Mouse (Mus musculus): ENCODE data around the gene Hemk1. TPM values are rescaled to one million over a fixed set of nuclear protein-coding genes. Genes with fewer than 3 reads are reported as not detected.
A peak's percentile ranks its signal among the peaks of the same experiment; 100 is the strongest.

Hemk1 gene
- total and polyA plus RNA-seq, 2 experiments from 2014 or later: 12.9 to 14.2 TPM

GRCm38 (mm10) chr9:107299783-107300182 is 38.4 kb downstream of the Hemk1 start:
- DNase-seq (no peak), ATAC-seq (no peak)
- no peak overlapping the region for H3K9ac ChIP-seq
- H3K4me2 ChIP-seq (ENCODE audit: low read depth): no peak overlapping the region
- WGBS: 92% methylated on average over 7 of the region's 7 CpGs
- peaks cover 12% of the 10 kb centered on the region; the same call in 1 of the 2 replicates for H3K36me3 ChIP-seq (ENCODE audit: insufficient read depth)
- no peaks in the 10 kb centered on the region for H3K9me3 ChIP-seq (ENCODE audit: low read length)
- H3K27me3 ChIP-seq (ENCODE audit: insufficient read depth, low read length): no peaks in the 10 kb centered on the region
- H3K27ac ChIP-seq (ENCODE audit: low read depth, low read length): no peak overlapping the region
- H3K4me1 ChIP-seq (ENCODE audit: insufficient read depth): peaks cover 16% of the 10 kb centered on the region
- no peak overlapping the region for H3K4me3 ChIP-seq (ENCODE audit: low read depth, low read length)
- TF ChIP-seq CTCF (IDR thresholded peaks at IDR 0.05; ENCODE audit: low read depth): no peak

GRCm38 (mm10) chr9:107298876-107299275 is 39.3 kb downstream of the Hemk1 start:
- Histone ChIP-seq H3K27ac (ENCODE audit: low read depth, low read length) (no peak overlapping the region), H3K27me3 (ENCODE audit: insufficient read depth, low read length) (no peaks in the 10 kb centered on the region), H3K9me3 (ENCODE audit: low read length) (no peaks in the 10 kb centered on the region), H3K4me1 (ENCODE audit: insufficient read depth) (peaks cover 16% of the 10 kb centered on the region), H3K9ac (no peak overlapping the region), H3K36me3 (ENCODE audit: insufficient read depth) (peaks cover 12% of the 10 kb centered on the region; the same call in 1 of the 2 replicates), H3K4me2 (ENCODE audit: low read depth) (no peak overlapping the region), H3K4me3 (ENCODE audit: low read depth, low read length) (no peak overlapping the region)
- ATAC-seq (no peak), DNase-seq (no peak)
- WGBS: 89% methylated on average over 6 of the region's 6 CpGs
- no peak for TF ChIP-seq CTCF (IDR thresholded peaks at IDR 0.05; ENCODE audit: low read depth)

GRCm38 (mm10) chr9:107298059-107298780 is 39.9 kb downstream of the Hemk1 start:
- WGBS: 83% methylated on average over 8 of the region's 8 CpGs
- DNase-seq: no peak
- Histone ChIP-seq H3K4me2 (ENCODE audit: low read depth) (peak overlapping the region; percentile 72), H3K4me3 (ENCODE audit: low read depth, low read length) (no peak overlapping the region), H3K27me3 (ENCODE audit: insufficient read depth, low read length) (no peaks in the 10 kb centered on the region), H3K36me3 (ENCODE audit: insufficient read depth) (peaks cover 12% of the 10 kb centered on the region; the same call in 1 of the 2 replicates), H3K9me3 (ENCODE audit: low read length) (no peaks in the 10 kb centered on the region), H3K9ac (no peak overlapping the region), H3K27ac (ENCODE audit: low read depth, low read length) (no peak overlapping the region), H3K4me1 (ENCODE audit: insufficient read depth) (peaks cover 16% of the 10 kb centered on the region)
- no peak for ATAC-seq
- no peak for TF ChIP-seq CTCF (IDR thresholded peaks at IDR 0.05; ENCODE audit: low read depth)

GRCm38 (mm10) chr9:107297658-107298057 is 40.5 kb downstream of the Hemk1 start:
- H3K9me3 ChIP-seq (ENCODE audit: low read length): no peaks in the 10 kb centered on the region
- peak overlapping the region; percentile 66 for H3K4me3 ChIP-seq (ENCODE audit: low read depth, low read length)
- peaks cover 16% of the 10 kb centered on the region for H3K4me1 ChIP-seq (ENCODE audit: insufficient read depth)
- 87% methylated on average over 4 of the region's 4 CpGs for whole genome bisulfite sequencing
- H3K36me3 ChIP-seq (ENCODE audit: insufficient read depth): peaks cover 12% of the 10 kb centered on the region; the same call in 1 of the 2 replicates
- no peak for DNase-seq
- ATAC-seq: no peak
- H3K4me2 ChIP-seq (ENCODE audit: low read depth): peak overlapping the region; percentile 72
- TF ChIP-seq CTCF (IDR thresholded peaks at IDR 0.05; ENCODE audit: low read depth): no peak
- no peaks in the 10 kb centered on the region for H3K27me3 ChIP-seq (ENCODE audit: insufficient read depth, low read length)
- H3K9ac ChIP-seq: 0 out of 2 replicates have a peak overlapping the region, but pooled peaks have one; percentile 52
- no peak overlapping the region for H3K27ac ChIP-seq (ENCODE audit: low read depth, low read length)

GRCm38 (mm10) chr9:107297059-107297458 is 41.1 kb downstream of the Hemk1 start:
- no peak for TF ChIP-seq CTCF (IDR thresholded peaks at IDR 0.05; ENCODE audit: low read depth)
- no peak; the same call in 1 of the 2 replicates for ATAC-seq
- peak overlapping the region; percentile 66 for H3K4me3 ChIP-seq (ENCODE audit: low read depth, low read length)
- no peak overlapping the region; the same call in 1 of the 2 replicates for H3K27ac ChIP-seq (ENCODE audit: low read depth, low read length)
- no peak for DNase-seq
- 17% methylated on average over 16 of the region's 16 CpGs for WGBS
- H3K9me3 ChIP-seq (ENCODE audit: low read length): no peaks in the 10 kb centered on the region
- peak overlapping the region; percentile 52 for H3K9ac ChIP-seq
- no peaks in the 10 kb centered on the region for H3K27me3 ChIP-seq (ENCODE audit: insufficient read depth, low read length)
- H3K36me3 ChIP-seq (ENCODE audit: insufficient read depth): peaks cover 10% of the 10 kb centered on the region; the same call in 1 of the 2 replicates
- H3K4me1 ChIP-seq (ENCODE audit: insufficient read depth): peaks cover 16% of the 10 kb centered on the region
- H3K4me2 ChIP-seq (ENCODE audit: low read depth): peak overlapping the region; percentile 72

GRCm38 (mm10) chr9:107296501-107296965 is 41.6 kb downstream of the Hemk1 start:
- DNase-seq: peak; percentile 96
- peak; percentile 100 for ATAC-seq
- H3K36me3 ChIP-seq (ENCODE audit: insufficient read depth): peaks cover 8% of the 10 kb centered on the region; the same call in 1 of the 2 replicates
- WGBS: under 1% methylated on average over 31 of the region's 31 CpGs
- no peaks in the 10 kb centered on the region for H3K27me3 ChIP-seq (ENCODE audit: insufficient read depth, low read length)
- H3K4me1 ChIP-seq (ENCODE audit: insufficient read depth): peaks cover 16% of the 10 kb centered on the region
- H3K4me2 ChIP-seq (ENCODE audit: low read depth): peak overlapping the region; percentile 72
- H3K9ac ChIP-seq: peak overlapping the region; percentile 52
- H3K4me3 ChIP-seq (ENCODE audit: low read depth, low read length): peak overlapping the region; percentile 66
- peak overlapping the region; percentile 45; the same call in 1 of the 2 replicates for H3K27ac ChIP-seq (ENCODE audit: low read depth, low read length)
- H3K9me3 ChIP-seq (ENCODE audit: low read length): no peaks in the 10 kb centered on the region
- TF ChIP-seq CTCF (IDR thresholded peaks at IDR 0.05; ENCODE audit: low read depth): no peak

GRCm38 (mm10) chr9:107296041-107296440 is 42.1 kb downstream of the Hemk1 start:
- H3K4me3 ChIP-seq (ENCODE audit: low read depth, low read length): peak overlapping the region; percentile 66
- no peaks in the 10 kb centered on the region for H3K9me3 ChIP-seq (ENCODE audit: low read length)
- DNase-seq (no peak), ATAC-seq (peak; percentile 6; the same call in 1 of the 2 replicates)
- H3K4me1 ChIP-seq (ENCODE audit: insufficient read depth): peaks cover 16% of the 10 kb centered on the region
- H3K4me2 ChIP-seq (ENCODE audit: low read depth): peak overlapping the region; percentile 72
- no peak overlapping the region for H3K27ac ChIP-seq (ENCODE audit: low read depth, low read length)
- no peaks in the 10 kb centered on the region for H3K27me3 ChIP-seq (ENCODE audit: insufficient read depth, low read length)
- WGBS: 6% methylated on average over 14 of the region's 14 CpGs
- peaks cover 3% of the 10 kb centered on the region; the same call in 1 of the 2 replicates for H3K36me3 ChIP-seq (ENCODE audit: insufficient read depth)
- TF ChIP-seq CTCF (IDR thresholded peaks at IDR 0.05; ENCODE audit: low read depth): no peak
- no peak overlapping the region for H3K9ac ChIP-seq
